Mouse (Mus musculus) MEL (cell line): ENCODE measurements around the gene Dcst1. TPM values are rescaled to one million over a fixed set of nuclear protein-coding genes. Genes with fewer than 3 reads are reported as not detected.

ENCODE experiments used
- DNase-seq: peaks from one replicate; pipeline ENCODE4 v3.0.0; 2011; ENCODE audit warnings: low read depth, low spot score
- H3K27ac ChIP-seq: 2 replicates; pipeline ENCODE4 v1.5.1; 2012; ENCODE audit warnings: low read depth, mild to moderate bottlenecking, control low read depth, low read length, moderate library complexity; ENCODE audit not compliant: control insufficient read depth
- H3K27me3 ChIP-seq, 2 experiments: fragments of 150-350 bp in 1 of 2; sonication (generic) in 1 of 2; 2 replicates each; pipeline ENCODE4 v1.6.1; 2012; ENCODE audit warnings: low read length in 2 of 2, mild to moderate bottlenecking in 2 of 2, improper control_type of control experiment in 1 of 2, moderate library complexity in 1 of 2; ENCODE audit not compliant: insufficient read depth in 2 of 2, control insufficient read depth in 1 of 2
- H3K36me3 ChIP-seq, 2 experiments: 2 replicates each; pipeline ENCODE4 v1.6.1; 2012 to 2014; ENCODE audit warnings: low read length in 2 of 2, improper control_type of control experiment in 1 of 2, inconsistent platforms in 1 of 2, mild to moderate bottlenecking in 1 of 2; ENCODE audit not compliant: insufficient read depth in 2 of 2, control insufficient read depth in 1 of 2
- H3K4me1 ChIP-seq, 2 experiments: fragments of 150-350 bp in 1 of 2; sonication (generic) in 1 of 2; 2 replicates each; pipeline ENCODE4 v1.6.1; 2012; ENCODE audit warnings: low read length in 2 of 2, improper control_type of control experiment in 1 of 2, mild to moderate bottlenecking in 1 of 2; ENCODE audit not compliant: insufficient read depth in 2 of 2, control insufficient read depth in 1 of 2
- H3K4me3 ChIP-seq, 2 experiments: fragments of 150-350 bp in 1 of 2; sonication (generic) in 1 of 2; 2 replicates each; pipeline ENCODE4 v1.5.1; 2012; ENCODE audit warnings: low read depth in 2 of 2, low read length in 2 of 2, mild to moderate bottlenecking in 2 of 2, moderate library complexity in 2 of 2, control low read depth in 1 of 2, improper control_type of control experiment in 1 of 2; ENCODE audit not compliant: control insufficient read depth in 1 of 2, insufficient read depth in 1 of 2
- H3K79me2 ChIP-seq: 2 replicates; pipeline ENCODE4 v1.6.1; 2012; ENCODE audit warnings: mild to moderate bottlenecking, low read length, moderate library complexity; ENCODE audit not compliant: control insufficient read depth, poor library complexity, insufficient read depth
- H3K9ac ChIP-seq: 2 replicates; pipeline ENCODE4 v1.6.1; 2012; ENCODE audit warnings: low read depth, mild to moderate bottlenecking, control low read depth, low read length, moderate library complexity; ENCODE audit not compliant: control insufficient read depth, poor library complexity, severe bottlenecking
- H3K9me3 ChIP-seq: fragments of 150-350 bp; sonication (generic); replicated peaks from 2 replicates; pipeline ENCODE4 v1.6.1; 2012; ENCODE audit warnings: mild to moderate bottlenecking, low read length, improper control_type of control experiment, moderate library complexity; ENCODE audit not compliant: insufficient read depth
- BHLHE40 ChIP-seq: IDR thresholded peaks from 2 replicates; pipeline ENCODE4 v1.6.1; 2012; ENCODE audit warnings: low read depth, mild to moderate bottlenecking, inconsistent platforms, low read length, improper control_type of control experiment, borderline replicate concordance
- CHD1 ChIP-seq: IDR thresholded peaks from 2 replicates; pipeline ENCODE4 v1.6.1; 2012; ENCODE audit warnings: low read depth, mild to moderate bottlenecking, inconsistent platforms, low read length, improper control_type of control experiment
- CHD2 ChIP-seq: IDR thresholded peaks from 2 replicates; pipeline ENCODE4 v1.6.1; 2011; ENCODE audit warnings: low read length, improper control_type of control experiment
- EP300 ChIP-seq, 2 experiments: IDR thresholded peaks; 2 replicates each; pipeline ENCODE4 v1.6.1; 2011; ENCODE audit warnings: improper control_type of control experiment in 2 of 2, low read length in 2 of 2, low read depth in 1 of 2, mild to moderate bottlenecking in 1 of 2
- ETS1 ChIP-seq: IDR thresholded peaks from 2 replicates; pipeline ENCODE4 v1.6.1; 2012; ENCODE audit warnings: low read depth, mild to moderate bottlenecking, inconsistent platforms, low read length, improper control_type of control experiment, moderate library complexity
- GATA1 ChIP-seq: IDR thresholded peaks from 2 replicates; pipeline ENCODE4 v1.6.1; 2011; ENCODE audit warnings: low read depth, low read length, improper control_type of control experiment
- MAFK ChIP-seq: IDR thresholded peaks from 2 replicates; pipeline ENCODE4 v1.6.1; 2011; ENCODE audit warnings: low read depth, mild to moderate bottlenecking, low read length, improper control_type of control experiment, borderline replicate concordance
- MAZ ChIP-seq: IDR thresholded peaks from 2 replicates; pipeline ENCODE4 v1.6.1; 2012; ENCODE audit warnings: low read depth, mild to moderate bottlenecking, inconsistent platforms, low read length, improper control_type of control experiment
- MYB ChIP-seq: IDR thresholded peaks from 2 replicates; pipeline ENCODE4 v1.6.1; 2011; ENCODE audit warnings: mild to moderate bottlenecking, low read depth, low read length, improper control_type of control experiment
- NRF1 ChIP-seq: IDR thresholded peaks from 2 replicates; pipeline ENCODE4 v1.6.1; 2014; ENCODE audit warnings: low read depth, mild to moderate bottlenecking, inconsistent platforms, low read length, improper control_type of control experiment, moderate library complexity; ENCODE audit not compliant: poor library complexity, insufficient read depth, severe bottlenecking
- POLR2A ChIP-seq, 2 experiments: IDR thresholded peaks; 2 replicates each; pipeline ENCODE4 v1.6.1; 2011 to 2012; ENCODE audit warnings: low read length in 2 of 2, mild to moderate bottlenecking in 2 of 2, control low read depth in 1 of 2, improper control_type of control experiment in 1 of 2, low read depth in 1 of 2, moderate library complexity in 1 of 2; ENCODE audit not compliant: control insufficient read depth in 1 of 2, insufficient read depth in 1 of 2, poor library complexity in 1 of 2
- POLR2AphosphoS2 ChIP-seq: IDR thresholded peaks from 2 replicates; pipeline ENCODE4 v1.6.1; 2011; ENCODE audit warnings: low read length, improper control_type of control experiment
- SMC3 ChIP-seq: IDR thresholded peaks from 2 replicates; pipeline ENCODE4 v1.6.1; 2011; ENCODE audit warnings: low read depth, low read length, improper control_type of control experiment
- UBTF ChIP-seq: IDR thresholded peaks from 2 replicates; pipeline ENCODE4 v1.6.1; 2012; ENCODE audit warnings: low read depth, mild to moderate bottlenecking, inconsistent platforms, low read length, improper control_type of control experiment, moderate library complexity, borderline replicate concordance; ENCODE audit not compliant: insufficient read depth
- ZMIZ1 ChIP-seq: IDR thresholded peaks from 2 replicates; pipeline ENCODE4 v1.6.1; 2012; ENCODE audit warnings: low read depth, mild to moderate bottlenecking, inconsistent platforms, low read length, improper control_type of control experiment, moderate library complexity
- polyA plus RNA-seq, 2 experiments: library from polyadenylated mRNA; stranded (reverse) in 1 of 2; unstranded in 1 of 2; fragments of >175 nt in 1 of 2; fragments of >200 nt in 1 of 2; gene quantifications; 2 replicates each; pipeline versions ENCODE4 v1.2.1 to v1.2.4; 2012; ENCODE audit warnings: low replicate concordance in 2 of 2, low read depth in 1 of 2; ENCODE audit not compliant: insufficient read length in 2 of 2, insufficient read depth in 1 of 2, missing spikeins in 1 of 2
- total RNA-seq: library from RNA; depleted of rRNA; stranded (reverse); fragments of 300-350 nt; gene quantifications from 2 replicates; pipeline ENCODE4 v1.2.3, GENCODE M21; 2012

The Dcst1 gene
- total and polyA plus RNA-seq, 3 experiments = 0.08 to 0.29 TPM; not detected in 1

DNA sequence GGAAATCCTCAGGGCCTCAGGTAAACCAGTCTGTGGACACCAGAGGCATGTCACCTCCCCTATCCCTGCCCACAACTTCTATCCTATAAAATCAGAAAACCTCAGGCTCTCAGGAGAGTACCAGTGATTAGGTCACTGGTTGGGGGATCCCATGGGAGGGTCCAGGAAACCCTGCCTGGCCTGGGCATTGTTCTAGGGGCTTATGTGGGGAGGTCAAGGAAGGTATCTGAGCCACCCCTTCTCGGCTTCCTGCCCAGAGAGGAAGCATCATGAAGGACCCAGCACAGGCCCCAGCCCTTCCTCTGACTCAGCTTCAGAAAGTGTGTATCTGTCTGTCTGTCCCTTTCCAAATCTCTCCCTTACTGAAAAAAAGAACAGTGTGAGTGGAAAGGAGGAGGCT, 17.1 kb downstream of the Dcst1 start:
- no peak overlapping the region for H3K9ac ChIP-seq
- no peak overlapping the region for H3K4me3 ChIP-seq
- H3K27me3 ChIP-seq = no peaks in the 10 kb centered on the region
- no peak for DNase-seq
- peaks cover 0 to 7% of the 10 kb centered on the region in 2 experiments; a peak in 2 of 4 replicates for H3K36me3 ChIP-seq
- no peak overlapping the region for H3K27ac ChIP-seq
- TF ChIP-seq POLR2A (IDR thresholded peaks at IDR 0.05; ENCODE audit: control insufficient read depth in 1 of 2, insufficient read depth in 1 of 2, low read depth in 1 of 2, low read length in 2 of 2, poor library complexity in 1 of 2) (no peak), MYB (no peak), UBTF (no peak), EP300 (IDR thresholded peaks at IDR 0.05; ENCODE audit: low read depth in 1 of 2, low read length in 2 of 2) (no peak), NRF1 (no peak), GATA1 (no peak), MAZ (no peak)
- H3K9me3 ChIP-seq = no peaks in the 10 kb centered on the region
- H3K79me2 ChIP-seq = peaks cover 3% of the 10 kb centered on the region; the same call in 1 of the 2 replicates
- peaks cover 0 to 12% of the 10 kb centered on the region in 2 experiments; a peak in 1 of 4 replicates for H3K4me1 ChIP-seq

DNA sequence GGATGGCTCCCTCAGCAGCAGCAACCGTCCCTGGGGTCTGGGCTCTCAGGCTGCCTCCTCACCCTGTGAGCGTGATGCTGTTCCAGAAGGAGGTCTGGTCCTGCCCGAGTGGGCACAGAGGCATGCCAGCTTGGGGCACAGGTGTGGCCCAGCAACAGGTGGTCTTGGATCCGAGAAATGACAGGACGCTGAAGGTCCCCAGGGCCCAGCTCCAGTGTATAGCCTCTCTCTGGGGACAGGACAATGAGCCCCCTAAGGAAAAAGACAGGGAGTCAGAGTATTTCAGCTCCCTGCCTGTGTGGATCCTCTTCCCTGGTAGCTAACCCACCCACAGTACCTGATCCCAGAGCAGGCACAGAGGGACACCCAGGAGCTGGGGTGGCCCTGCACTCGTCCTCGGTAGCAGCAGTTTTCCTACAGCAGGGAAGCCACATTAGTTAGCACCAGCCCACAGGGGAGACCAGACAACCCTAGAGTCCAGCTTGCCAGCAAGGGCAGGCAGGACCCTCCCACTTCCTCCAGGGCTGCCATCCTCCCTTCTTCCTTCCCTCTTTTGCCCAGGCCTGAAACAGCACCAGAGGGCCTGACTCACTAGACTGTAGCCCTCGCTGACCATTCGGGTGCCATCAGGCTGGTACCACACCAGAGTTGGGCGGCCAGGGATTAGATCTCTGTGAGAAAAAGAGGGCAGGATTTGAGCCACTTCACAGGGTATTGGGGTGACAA, 18.1 kb downstream of the Dcst1 start:
- TF ChIP-seq MYB (no peak), POLR2AphosphoS2 (no peak), BHLHE40 (no peak), CHD2 (no peak), UBTF (no peak), MAFK (no peak), POLR2A (IDR thresholded peaks at IDR 0.05; ENCODE audit: control insufficient read depth in 1 of 2, insufficient read depth in 1 of 2, low read depth in 1 of 2, low read length in 2 of 2, poor library complexity in 1 of 2) (no peak), ZMIZ1 (no peak), CHD1 (no peak), GATA1 (no peak)
- peaks cover 0 to 12% of the 10 kb centered on the region in 2 experiments; a peak in 1 of 4 replicates for H3K4me1 ChIP-seq
- peaks cover 3% of the 10 kb centered on the region; the same call in 1 of the 2 replicates for H3K79me2 ChIP-seq
- peaks cover 0 to 7% of the 10 kb centered on the region in 2 experiments; a peak in 2 of 4 replicates for H3K36me3 ChIP-seq
- H3K27ac ChIP-seq = no peak overlapping the region
- no peak overlapping the region for H3K4me3 ChIP-seq
- H3K27me3 ChIP-seq = no peaks in the 10 kb centered on the region
- no peaks in the 10 kb centered on the region for H3K9me3 ChIP-seq
- no peak for DNase-seq
- no peak overlapping the region for H3K9ac ChIP-seq

DNA sequence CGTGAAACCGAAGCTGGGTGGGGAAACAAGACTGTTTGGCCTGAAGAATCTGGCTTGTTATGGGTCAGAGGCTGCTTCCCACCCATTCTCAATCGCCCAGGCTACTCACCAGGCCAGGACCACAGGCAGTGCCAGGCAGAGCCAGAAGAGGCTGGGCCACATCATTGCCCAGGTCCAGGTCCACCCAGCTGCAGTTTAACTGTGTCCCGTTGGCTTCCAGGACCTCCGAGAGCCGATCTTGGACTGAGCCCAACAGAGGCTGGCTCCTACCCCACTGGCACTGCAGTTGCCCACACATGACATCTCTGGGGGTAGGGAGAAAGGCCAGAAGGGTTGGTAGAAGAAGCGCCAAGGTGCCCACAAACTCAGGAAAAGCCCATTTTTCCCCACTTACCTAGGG, 21.8 kb downstream of the Dcst1 start:
- Histone ChIP-seq H3K79me2 (no peaks in the 10 kb centered on the region), H3K9ac (no peak overlapping the region), H3K36me3 (no peaks in the 10 kb centered on the region), H3K27ac (no peak overlapping the region), H3K27me3 (no peaks in the 10 kb centered on the region), H3K9me3 (no peaks in the 10 kb centered on the region), H3K4me3 (no peak overlapping the region), H3K4me1 (no peaks in the 10 kb centered on the region)
- no peak for DNase-seq
- TF ChIP-seq SMC3 (no peak), POLR2A (IDR thresholded peaks at IDR 0.05; ENCODE audit: control insufficient read depth in 1 of 2, insufficient read depth in 1 of 2, low read depth in 1 of 2, low read length in 2 of 2, poor library complexity in 1 of 2) (no peak), MYB (no peak), ETS1 (no peak), MAFK (no peak)
